Mouse (Mus musculus) lung, embryonic 15.5 days (tissue): ENCODE measurements around the gene Gstm1. TPM values are rescaled to one million over a fixed set of nuclear protein-coding genes. Genes with fewer than 3 reads are reported as not detected.
"Not testable (repeated sequence)": the region's sequence is repeated elsewhere in the genome, so short reads cannot be mapped to it uniquely, and the experiment has no call there.

Experiments used
- ATAC-seq: fragments of 200-750 bp; cut with Nextera tagmentation; 2 replicates; pipeline ENCODE4 v1.8.0; 2017; ENCODE audit warnings: moderate number of reproducible peaks, borderline replicate concordance; ENCODE audit not compliant: low FRiP score, low TSS enrichment; ENCODE audit errors: extremely low read depth
- H3K27ac ChIP-seq: fragments of 300-500 bp; sonication (generic); 2 replicates; pipeline ENCODE4 v1.5.1; 2015; ENCODE audit warnings: moderate library complexity, mild to moderate bottlenecking, inconsistent platforms
- H3K27me3 ChIP-seq: fragments of 300-500 bp; sonication (generic); 2 replicates; pipeline ENCODE4 v1.6.1; 2015; ENCODE audit warnings: inconsistent platforms
- H3K36me3 ChIP-seq: fragments of 300-500 bp; sonication (generic); 2 replicates; pipeline ENCODE4 v1.6.1; 2015; ENCODE audit warnings: inconsistent platforms
- H3K4me1 ChIP-seq: fragments of 300-500 bp; sonication (generic); 2 replicates; pipeline ENCODE4 v1.6.1; 2015; ENCODE audit warnings: inconsistent platforms
- H3K4me2 ChIP-seq: fragments of 300-500 bp; sonication (generic); 2 replicates; pipeline ENCODE4 v1.6.1; 2015; ENCODE audit warnings: inconsistent platforms, mild to moderate bottlenecking, moderate library complexity
- H3K4me3 ChIP-seq: fragments of 300-500 bp; sonication (generic); 2 replicates; pipeline ENCODE4 v1.5.1; 2015; ENCODE audit warnings: mild to moderate bottlenecking, inconsistent platforms
- H3K9ac ChIP-seq: fragments of 300-500 bp; sonication (generic); 2 replicates; pipeline ENCODE4 v1.6.1; 2015; ENCODE audit warnings: inconsistent platforms
- H3K9me3 ChIP-seq: fragments of 300-500 bp; sonication (generic); 2 replicates; pipeline ENCODE4 v1.6.1; 2016; ENCODE audit warnings: inconsistent platforms
- WGBS: fragments of 180-500 bp; shearing (Covaris S2); methylation state at CpG from one replicate; pipeline ENCODE4 v1.1.7; 2015; 5-methylcytosine and 5-hydroxymethylcytosine counted together
- polyA plus RNA-seq: library from polyadenylated mRNA; unstranded; fragments of >200 nt; fragmentation: Nextera tagmentation; extraction: Ambion mirVana; gene quantifications from 2 replicates; pipeline ENCODE4 v1.2.1, GENCODE M21; 2015

Gstm1 gene
- polyA plus RNA-seq, 1 experiment from 2014 or later, result 66.4 TPM

- peaks cover 9% of the 10 kb centered on the region; the same call in 1 of the 2 replicates for H3K4me1 ChIP-seq
- no peaks in the 10 kb centered on the region for H3K36me3 ChIP-seq
- no peak overlapping the region for H3K4me3 ChIP-seq
- H3K27ac ChIP-seq, result no peak overlapping the region
- H3K27me3 ChIP-seq, result no peaks in the 10 kb centered on the region
- WGBS, result 66% methylated on average over 7 of the region's 8 CpGs
- no peaks in the 10 kb centered on the region for H3K9me3 ChIP-seq
- ATAC-seq, result no peak
- H3K9ac ChIP-seq, result no peak overlapping the region
- no peak overlapping the region for H3K4me2 ChIP-seq
Measured at GRCm38 (mm10) chr3:108014098-108014973, 3.4 kb downstream of the Gstm1 start.

GRCm38 (mm10) chr3:108013331-108013871, 4.4 kb downstream of the Gstm1 start:
- H3K4me2 ChIP-seq, result no peak overlapping the region

DNA sequence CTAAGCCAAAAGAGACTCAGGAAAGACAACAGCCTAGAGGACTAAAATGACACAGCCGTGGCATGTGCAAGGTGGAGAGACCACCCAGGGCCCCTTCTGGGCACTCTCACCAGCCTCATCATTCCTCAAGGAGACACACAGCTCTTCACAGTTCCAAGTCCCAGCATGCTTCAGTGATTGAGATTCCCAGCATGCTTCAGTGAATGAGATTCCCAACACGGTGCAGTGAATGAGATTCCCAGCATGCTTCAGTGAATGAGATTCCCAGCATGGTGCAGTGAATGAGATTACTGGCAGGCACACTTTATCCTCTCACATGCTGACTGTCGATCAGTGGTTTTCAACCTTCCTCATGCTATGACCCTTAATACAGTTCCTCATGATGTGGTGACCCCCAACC, 6.2 kb downstream of the Gstm1 start:
- no peak for ATAC-seq
- Histone ChIP-seq H3K27ac (no peak overlapping the region), H3K4me1 (no peaks in the 10 kb centered on the region), H3K9me3 (no peaks in the 10 kb centered on the region), H3K36me3 (no peaks in the 10 kb centered on the region), H3K27me3 (no peaks in the 10 kb centered on the region), H3K4me2 (no peak overlapping the region), H3K9ac (no peak overlapping the region), H3K4me3 (no peak overlapping the region)
- WGBS, result 77% methylated on average over 3 of the region's 3 CpGs

More at GRCm38 (mm10) chr3:108013331-108013871, 4.4 kb downstream of the Gstm1 start:
- H3K4me3 ChIP-seq, result no peak overlapping the region
- H3K9ac ChIP-seq, result no peak overlapping the region
- no peaks in the 10 kb centered on the region for H3K27me3 ChIP-seq
- H3K4me1 ChIP-seq, result peaks cover 6% of the 10 kb centered on the region; the same call in 1 of the 2 replicates
- no peaks in the 10 kb centered on the region for H3K36me3 ChIP-seq
- H3K27ac ChIP-seq, result no peak overlapping the region
- ATAC-seq, result no peak
- WGBS, result 68% methylated on average over 4 of the region's 4 CpGs
- no peaks in the 10 kb centered on the region for H3K9me3 ChIP-seq

- Histone ChIP-seq H3K27ac (no peak overlapping the region), H3K4me1 (no peaks in the 10 kb centered on the region), H3K36me3 (no peaks in the 10 kb centered on the region), H3K4me2 (no peak overlapping the region), H3K9me3 (no peaks in the 10 kb centered on the region), H3K27me3 (no peaks in the 10 kb centered on the region), H3K4me3 (no peak overlapping the region), H3K9ac (no peak overlapping the region)
- peak; percentile 49; the same call in 1 of the 2 replicates for ATAC-seq
- WGBS, result 41% methylated on average over 2 of the region's 2 CpGs
Measured at GRCm38 (mm10) chr3:108010286-108010685, 7.5 kb downstream of the Gstm1 start.

- no peak overlapping the region for H3K4me2 ChIP-seq
- H3K9ac ChIP-seq, result no peak overlapping the region
- H3K27ac ChIP-seq, result no peak overlapping the region
- H3K27me3 ChIP-seq, result no peaks in the 10 kb centered on the region
- no peaks in the 10 kb centered on the region for H3K36me3 ChIP-seq
- H3K9me3 ChIP-seq, result no peaks in the 10 kb centered on the region
- H3K4me3 ChIP-seq, result no peak overlapping the region
- no peaks in the 10 kb centered on the region for H3K4me1 ChIP-seq
- ATAC-seq, result no peak
- 41% methylated on average over 8 of the region's 8 CpGs for WGBS
Measured at GRCm38 (mm10) chr3:108002021-108002420, 15.8 kb downstream of the Gstm1 start.

DNA sequence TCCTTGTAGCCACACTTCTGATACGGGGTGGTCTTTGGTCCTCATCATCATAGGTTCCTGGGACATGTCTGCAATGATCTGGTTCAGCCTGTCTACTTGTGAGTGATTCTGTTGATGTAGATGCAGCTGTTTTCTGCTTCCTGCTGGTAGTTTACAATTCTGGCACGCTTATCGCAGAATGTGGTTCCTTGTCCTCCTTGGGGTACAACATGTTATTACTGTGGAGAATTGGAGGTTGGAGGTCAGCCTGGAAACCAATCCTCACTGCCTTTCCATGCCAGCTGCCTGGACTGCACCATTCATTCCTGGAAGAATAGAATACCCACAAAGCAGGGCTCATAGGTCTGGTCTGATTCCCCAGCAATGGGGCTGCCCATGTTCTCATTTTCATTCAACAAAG, 18.3 kb downstream of the Gstm1 start:
- Histone ChIP-seq H3K36me3 (no peaks in the 10 kb centered on the region), H3K4me3 (no peak overlapping the region)

GRCm38 (mm10) chr3:107998591-107998990, 19.2 kb downstream of the Gstm1 start:
- ATAC-seq, result no peak
- Histone ChIP-seq H3K4me3 (no peak overlapping the region), H3K27ac (no peak overlapping the region), H3K36me3 (no peaks in the 10 kb centered on the region), H3K4me1 (no peaks in the 10 kb centered on the region), H3K9ac (no peak overlapping the region), H3K4me2 (no peak overlapping the region), H3K27me3 (no peaks in the 10 kb centered on the region), H3K9me3 (no peaks in the 10 kb centered on the region)
- WGBS, result 76% methylated on average over 3 of the region's 3 CpGs

More for the DNA sequence above, 18.3 kb downstream of the Gstm1 start:
- no peaks in the 10 kb centered on the region for H3K9me3 ChIP-seq
- H3K4me2 ChIP-seq, result no peak overlapping the region
- no peak for ATAC-seq
- 61% methylated on average over 3 of the region's 3 CpGs for WGBS
- H3K4me1 ChIP-seq, result no peaks in the 10 kb centered on the region
- no peaks in the 10 kb centered on the region for H3K27me3 ChIP-seq
- no peak overlapping the region for H3K9ac ChIP-seq
- H3K27ac ChIP-seq, result no peak overlapping the region

- Histone ChIP-seq H3K27ac (no peak overlapping the region), H3K9me3 (no peaks in the 10 kb centered on the region), H3K36me3 (no peaks in the 10 kb centered on the region), H3K4me3 (no peak overlapping the region), H3K27me3 (no peaks in the 10 kb centered on the region), H3K9ac (no peak overlapping the region), H3K4me1 (no peaks in the 10 kb centered on the region), H3K4me2 (no peak overlapping the region)
- 74% methylated on average over 4 of the region's 4 CpGs for WGBS
- ATAC-seq, result no peak
Measured at GRCm38 (mm10) chr3:107996576-107996975, 21.2 kb downstream of the Gstm1 start.

DNA sequence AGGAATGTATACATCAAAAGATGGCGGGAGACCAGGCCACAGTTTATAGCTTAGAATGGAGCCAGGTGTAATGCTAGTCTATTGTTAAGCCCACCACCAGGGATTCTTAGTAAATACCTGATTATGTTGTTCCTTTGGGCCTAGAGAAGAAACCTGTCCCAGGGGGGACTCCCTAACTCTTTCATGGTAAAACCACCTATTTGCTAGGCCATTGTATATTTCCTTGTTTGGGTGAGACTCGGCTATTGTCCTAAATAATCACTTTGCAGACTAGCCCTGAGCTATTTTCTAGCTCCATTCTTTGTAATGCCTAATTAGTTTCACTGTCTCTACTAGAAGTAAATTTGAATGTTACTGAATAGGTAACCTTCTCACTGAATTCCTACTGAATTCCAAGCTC, 21.8 kb downstream of the Gstm1 start:
- H3K27me3 ChIP-seq, H3K27ac ChIP-seq, H3K4me3 ChIP-seq, H3K36me3 ChIP-seq, H3K9me3 ChIP-seq, H3K4me2 ChIP-seq, H3K4me1 ChIP-seq, ATAC-seq, H3K9ac ChIP-seq: not testable (repeated sequence)
- WGBS, result 70% methylated on average over 2 of the region's 2 CpGs

- 22% methylated on average over 8 of the region's 8 CpGs for WGBS
Measured at GRCm38 (mm10) chr3:107986041-107986562, 31.7 kb downstream of the Gstm1 start, which contains the start of gene Gstm2. Gene Gstm2, minus strand, starts transcription at chr3:107986453.

GRCm38 (mm10) chr3:107985141-107985540, 32.6 kb downstream of the Gstm1 start:
- H3K4me2 ChIP-seq, result peak overlapping the region; percentile 46
- peak overlapping the region; percentile 79 for H3K27ac ChIP-seq
- not testable (repeated sequence) for H3K9ac ChIP-seq, H3K4me3 ChIP-seq, ATAC-seq, H3K27me3 ChIP-seq, H3K36me3 ChIP-seq, H3K9me3 ChIP-seq
- WGBS, result 95% methylated on average over 2 of the region's 2 CpGs
- peaks cover 16% of the 10 kb centered on the region for H3K4me1 ChIP-seq

More at GRCm38 (mm10) chr3:107986041-107986562, 31.7 kb downstream of the Gstm1 start, which contains the start of gene Gstm2:
- Histone ChIP-seq H3K9me3 (no peaks in the 10 kb centered on the region), H3K9ac (0 out of 2 replicates have a peak within 1 kb of the TSS, but pooled peaks have one; percentile 8), H3K27ac (peak within 1 kb of the TSS; percentile 79), H3K36me3 (no peaks in the 10 kb centered on the region), H3K27me3 (no peaks in the 10 kb centered on the region), H3K4me3 (peak within 1 kb of the TSS; percentile 33), H3K4me2 (peak within 1 kb of the TSS; percentile 46), H3K4me1 (peaks cover 16% of the 10 kb centered on the region)
- peak; percentile 95 for ATAC-seq

- H3K9me3 ChIP-seq, result no peaks in the 10 kb centered on the region
- WGBS, result 72% methylated on average over 5 of the region's 5 CpGs
- no peaks in the 10 kb centered on the region for H3K27me3 ChIP-seq
- no peak overlapping the region for H3K9ac ChIP-seq
- no peak overlapping the region for H3K27ac ChIP-seq
- no peak overlapping the region for H3K4me3 ChIP-seq
- no peaks in the 10 kb centered on the region for H3K36me3 ChIP-seq
- no peak overlapping the region for H3K4me2 ChIP-seq
- H3K4me1 ChIP-seq, result peaks cover 16% of the 10 kb centered on the region
- no peak for ATAC-seq
Measured at GRCm38 (mm10) chr3:107984471-107984870, 33.3 kb downstream of the Gstm1 start.
